Mouse (Mus musculus) intestine, embryonic 16.5 days (tissue): Measurements from ENCODE around the gene Cdk17. TPM values are rescaled to one million over a fixed set of nuclear protein-coding genes. Genes with fewer than 3 reads are reported as not detected.

ENCODE experiments used
- ATAC-seq: fragments of 200-750 bp; cut with Nextera tagmentation; 2 replicates; pipeline ENCODE4 v1.8.0; 2017; ENCODE audit warnings: moderate TSS enrichment, moderate library complexity
- H3K27ac ChIP-seq: fragments of 300-500 bp; sonication (generic); 2 replicates; pipeline ENCODE4 v1.5.1; 2014; ENCODE audit warnings: mild to moderate bottlenecking, low read length
- H3K27me3 ChIP-seq: fragments of 300-500 bp; sonication (generic); replicated peaks from 2 replicates; pipeline ENCODE4 v1.6.1; 2014; ENCODE audit warnings: low read length, control low read depth, mixed read lengths; ENCODE audit not compliant: control insufficient read depth, insufficient read depth
- H3K36me3 ChIP-seq: fragments of 300-500 bp; sonication (generic); 2 replicates; pipeline ENCODE4 v1.6.1; 2014; ENCODE audit warnings: low read length, control low read depth; ENCODE audit not compliant: control insufficient read depth, insufficient read depth
- H3K4me1 ChIP-seq: fragments of 300-500 bp; sonication (generic); 2 replicates; pipeline ENCODE4 v1.6.1; 2014; ENCODE audit warnings: low read length, control low read depth, mixed read lengths; ENCODE audit not compliant: control insufficient read depth, insufficient read depth
- H3K4me2 ChIP-seq: fragments of 300-500 bp; sonication (generic); 2 replicates; pipeline ENCODE4 v1.6.1; 2014; ENCODE audit warnings: low read depth, low read length, control low read depth
- H3K4me3 ChIP-seq: fragments of 300-500 bp; sonication (generic); 2 replicates; pipeline ENCODE4 v1.5.1; 2014; ENCODE audit warnings: mild to moderate bottlenecking, low read length
- H3K9ac ChIP-seq: fragments of 300-500 bp; sonication (generic); 2 replicates; pipeline ENCODE4 v1.6.1; 2014; ENCODE audit warnings: low read depth, low read length
- H3K9me3 ChIP-seq: fragments of 300-500 bp; sonication (generic); 2 replicates; pipeline ENCODE4 v1.6.1; 2016; ENCODE audit warnings: low read length, control low read depth; ENCODE audit not compliant: control insufficient read depth
- WGBS: fragments of 180-500 bp; shearing (Covaris S2); extraction: QIAGEN DNeasy Blood & Tissue Kit; methylation state at CpG from one replicate; pipeline ENCODE4 v1.1.7; 2014; 5-methylcytosine and 5-hydroxymethylcytosine counted together
- polyA plus RNA-seq: library from polyadenylated mRNA; unstranded; fragments of >200 nt; fragmentation: Nextera tagmentation; extraction: Ambion mirVana; gene quantifications from 2 replicates; pipeline ENCODE4 v1.2.1, GENCODE M21; 2015

The Cdk17 gene
- polyA plus RNA-seq, 1 experiment from 2014 or later = 8.3 TPM

GRCm38 (mm10) chr10:93270889-93271460, 110.3 kb downstream of the Cdk17 start:
- no peak for ATAC-seq
- Histone ChIP-seq H3K4me2 (no peak overlapping the region), H3K9ac (no peak overlapping the region), H3K27me3 (no peaks in the 10 kb centered on the region), H3K27ac (no peak overlapping the region), H3K4me1 (peaks cover 16% of the 10 kb centered on the region), H3K9me3 (no peaks in the 10 kb centered on the region), H3K4me3 (no peak overlapping the region), H3K36me3 (no peaks in the 10 kb centered on the region)
- 87% methylated on average over 6 of the region's 6 CpGs for WGBS

DNA sequence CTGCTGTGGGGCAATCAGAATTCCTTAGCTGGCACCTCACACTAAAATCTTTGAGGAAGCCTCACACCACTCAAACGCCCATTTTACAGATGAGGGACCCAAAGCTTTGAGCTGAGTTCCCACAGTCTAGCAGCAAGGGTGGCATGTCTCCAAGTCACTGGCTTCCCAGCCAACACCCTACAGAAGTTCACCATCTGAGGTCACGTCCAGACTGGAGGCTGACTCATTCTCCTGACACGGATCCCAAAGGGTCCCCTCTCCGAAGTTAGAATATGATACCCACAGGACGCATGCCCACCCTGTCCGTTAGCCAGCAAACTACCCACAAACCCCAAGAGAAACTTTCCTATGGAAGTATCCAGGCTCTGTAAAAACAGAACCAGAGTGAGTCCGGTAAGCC, 111.2 kb downstream of the Cdk17 start:
- no peak overlapping the region for H3K27ac ChIP-seq
- ATAC-seq = no peak
- 83% methylated on average over 7 of the region's 7 CpGs for WGBS

DNA sequence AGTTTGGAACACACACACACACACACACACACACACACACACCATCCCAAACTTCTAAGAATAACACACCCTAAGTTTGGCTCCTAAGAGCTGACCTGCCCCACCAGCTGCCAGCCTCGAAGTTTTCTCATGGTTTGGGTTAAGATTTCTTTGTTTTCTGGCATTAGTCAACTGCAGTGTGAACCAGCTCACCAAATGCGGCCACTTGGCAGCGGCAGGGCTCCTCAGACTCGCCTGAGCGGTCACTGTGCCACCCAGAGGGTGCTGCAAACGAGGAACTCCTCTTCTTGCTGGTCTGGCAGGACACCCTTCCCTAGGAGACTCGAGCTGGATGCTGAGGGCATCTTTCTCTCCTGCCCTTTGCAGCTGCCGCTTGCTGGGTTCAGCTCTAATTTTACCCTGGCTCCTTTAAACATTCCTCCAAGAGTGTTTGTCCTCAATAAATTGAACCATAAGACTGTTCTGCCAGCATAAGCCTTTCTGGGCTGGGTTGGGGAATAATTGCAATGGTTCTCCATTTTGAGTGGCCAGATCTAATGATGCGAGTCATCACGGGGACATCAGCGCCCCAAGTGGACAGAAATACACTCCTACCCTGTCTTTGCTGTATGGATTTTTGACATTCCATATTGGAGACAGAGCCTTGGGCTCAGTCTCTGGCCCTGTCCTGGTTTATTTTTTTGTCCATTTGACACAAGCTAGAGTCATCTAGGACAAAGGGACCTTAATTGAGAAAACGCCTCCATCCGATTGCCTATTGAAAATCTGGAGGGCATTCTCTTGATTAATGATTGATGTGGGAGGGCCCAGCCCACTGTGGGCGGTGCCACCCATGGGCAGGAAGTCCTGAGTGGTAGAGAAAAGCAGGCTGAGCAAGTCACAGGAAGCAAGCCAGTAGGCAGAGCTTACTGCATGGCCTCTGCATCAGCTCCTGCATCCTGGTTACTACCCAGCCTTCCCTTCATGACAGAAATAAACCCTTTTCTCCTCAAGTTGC, 112.6 kb downstream of the Cdk17 start:
- Histone ChIP-seq H3K27ac (no peak overlapping the region), H3K9me3 (no peaks in the 10 kb centered on the region), H3K4me1 (peaks cover 22% of the 10 kb centered on the region), H3K9ac (no peak overlapping the region), H3K4me3 (no peak overlapping the region), H3K4me2 (no peak overlapping the region), H3K36me3 (no peaks in the 10 kb centered on the region), H3K27me3 (no peaks in the 10 kb centered on the region)
- 80% methylated on average over 14 of the region's 14 CpGs for WGBS
- 0 out of 2 replicates have a peak, but pooled peaks have one; percentile 37 for ATAC-seq

More for the DNA sequence above, 111.2 kb downstream of the Cdk17 start:
- Histone ChIP-seq H3K27me3 (no peaks in the 10 kb centered on the region), H3K4me1 (peaks cover 20% of the 10 kb centered on the region), H3K9me3 (no peaks in the 10 kb centered on the region), H3K36me3 (no peaks in the 10 kb centered on the region), H3K9ac (no peak overlapping the region), H3K4me3 (no peak overlapping the region), H3K4me2 (no peak overlapping the region)

DNA sequence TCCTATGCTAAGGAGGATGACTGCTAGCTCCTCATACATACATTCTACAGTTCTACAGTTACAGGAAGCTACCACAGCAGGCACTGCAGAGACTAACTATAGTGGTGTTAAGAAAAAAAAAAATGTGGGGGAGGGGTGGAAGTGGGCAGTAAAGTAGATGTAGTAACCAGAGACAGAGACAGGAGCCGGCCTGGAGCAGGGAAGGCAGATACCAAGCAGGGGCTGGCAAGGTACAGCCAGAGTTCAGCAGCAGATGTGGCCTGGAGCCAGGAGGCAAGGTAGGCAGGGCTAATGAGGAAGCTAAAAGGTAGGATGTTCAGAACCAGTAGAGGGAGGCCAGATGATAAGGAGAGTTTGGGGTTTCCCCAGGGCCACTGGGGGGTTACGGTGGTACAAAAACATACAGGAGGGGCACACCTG, 113.6 kb downstream of the Cdk17 start:
- H3K4me2 ChIP-seq = no peak overlapping the region
- peaks cover 22% of the 10 kb centered on the region for H3K4me1 ChIP-seq
- H3K9ac ChIP-seq = no peak overlapping the region
- no peaks in the 10 kb centered on the region for H3K9me3 ChIP-seq
- H3K27ac ChIP-seq = no peak overlapping the region
- no peaks in the 10 kb centered on the region for H3K36me3 ChIP-seq
- no peaks in the 10 kb centered on the region for H3K27me3 ChIP-seq
- no peak for ATAC-seq
- 60% methylated on average over 2 of the region's 2 CpGs for WGBS
- H3K4me3 ChIP-seq = no peak overlapping the region

DNA sequence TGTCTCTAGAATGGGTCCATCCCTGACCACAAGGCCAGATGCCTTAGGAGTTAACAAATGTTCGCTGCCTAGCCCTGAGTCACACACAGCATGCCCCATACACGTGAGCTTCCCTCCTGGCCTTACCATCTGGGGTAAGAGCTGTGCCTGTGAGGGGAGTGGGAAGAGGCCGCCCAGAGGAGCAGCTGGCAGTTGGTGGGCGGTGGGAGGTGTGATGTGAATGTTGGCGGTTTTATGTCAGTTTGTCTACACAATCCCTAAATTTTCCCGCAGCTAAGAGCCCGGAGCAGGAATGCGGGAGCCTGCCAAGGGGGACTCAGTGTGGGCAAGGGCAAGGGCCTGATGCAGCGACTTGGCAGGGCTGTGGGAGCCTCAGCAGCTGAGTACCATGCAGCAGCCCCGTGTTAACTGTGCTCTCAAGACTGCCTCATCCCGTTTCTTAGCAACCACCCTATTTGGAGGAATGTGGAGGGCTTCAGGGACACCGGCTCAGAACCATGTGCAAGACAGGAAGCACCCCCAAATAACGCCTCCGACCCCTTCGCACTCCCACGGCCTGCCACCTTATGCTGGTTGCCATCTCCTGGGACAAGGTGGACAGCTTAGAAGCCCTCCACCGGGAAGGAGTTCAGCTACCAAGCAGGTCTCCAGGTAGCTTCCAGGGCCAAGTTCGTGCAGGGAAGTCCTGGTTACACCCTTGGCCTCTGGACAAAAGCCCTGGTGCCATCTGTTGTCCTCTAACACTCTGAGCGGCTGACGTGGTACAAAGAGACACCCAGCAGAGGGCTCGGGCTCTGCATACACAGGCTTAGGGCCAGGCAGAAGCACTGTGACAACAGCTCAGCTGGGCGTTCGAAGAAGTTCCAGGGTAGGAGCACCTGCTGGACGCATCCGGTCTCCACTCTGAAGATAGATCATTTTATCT, 114.8 kb downstream of the Cdk17 start:
- H3K4me1 ChIP-seq = peaks cover 16% of the 10 kb centered on the region
- H3K4me3 ChIP-seq = peak overlapping the region; percentile 43
- peak overlapping the region; percentile 27; the same call in 1 of the 2 replicates for H3K27ac ChIP-seq
- H3K4me2 ChIP-seq = peak overlapping the region; percentile 46; the same call in 1 of the 2 replicates
- 0 out of 2 replicates have a peak overlapping the region, but pooled peaks have one; percentile 31 for H3K9ac ChIP-seq
- 44% methylated on average over 25 of the region's 25 CpGs for WGBS
- no peaks in the 10 kb centered on the region for H3K27me3 ChIP-seq
- ATAC-seq = peak; percentile 63
- no peaks in the 10 kb centered on the region for H3K36me3 ChIP-seq
- H3K9me3 ChIP-seq = no peaks in the 10 kb centered on the region

- Histone ChIP-seq H3K4me3 (peak overlapping the region; percentile 43), H3K9me3 (no peaks in the 10 kb centered on the region), H3K4me1 (peaks cover 16% of the 10 kb centered on the region), H3K4me2 (peak overlapping the region; percentile 46), H3K36me3 (no peaks in the 10 kb centered on the region), H3K9ac (peak overlapping the region; percentile 51), H3K27ac (no peak overlapping the region; the same call in 1 of the 2 replicates), H3K27me3 (no peaks in the 10 kb centered on the region)
- 12% methylated on average over 16 of the region's 16 CpGs for WGBS
- ATAC-seq = peak; percentile 75
Observed at GRCm38 (mm10) chr10:93276349-93276763, 115.7 kb downstream of the Cdk17 start.

DNA sequence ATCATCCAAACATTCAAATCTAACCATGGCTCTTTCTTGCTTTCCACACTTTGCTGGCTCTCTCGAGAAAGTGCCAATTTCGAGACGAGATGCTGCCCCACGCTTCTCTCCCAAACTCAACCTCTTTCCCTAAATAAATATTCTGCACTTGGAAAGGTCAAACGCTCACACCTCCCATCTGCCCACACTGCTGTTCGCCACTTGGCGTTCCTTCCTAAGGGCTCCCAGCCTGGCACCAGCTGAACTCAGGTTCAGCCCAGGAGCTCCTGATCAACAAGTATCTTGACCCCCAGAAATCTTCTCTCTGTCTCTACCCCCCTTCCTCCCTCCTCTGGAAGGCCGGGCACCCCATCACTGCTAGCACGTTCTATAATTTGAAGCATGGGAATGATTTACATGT, 116.2 kb downstream of the Cdk17 start:
- H3K27me3 ChIP-seq = no peaks in the 10 kb centered on the region
- no peaks in the 10 kb centered on the region for H3K9me3 ChIP-seq
- H3K36me3 ChIP-seq = no peaks in the 10 kb centered on the region
- peak overlapping the region; percentile 46; the same call in 1 of the 2 replicates for H3K4me2 ChIP-seq
- H3K27ac ChIP-seq = no peak overlapping the region
- H3K9ac ChIP-seq = peak overlapping the region; percentile 51
- H3K4me1 ChIP-seq = peaks cover 16% of the 10 kb centered on the region
- ATAC-seq = no peak
- 0 out of 2 replicates have a peak overlapping the region, but pooled peaks have one; percentile 43 for H3K4me3 ChIP-seq
- WGBS = 50% methylated on average over 9 of the region's 9 CpGs

DNA sequence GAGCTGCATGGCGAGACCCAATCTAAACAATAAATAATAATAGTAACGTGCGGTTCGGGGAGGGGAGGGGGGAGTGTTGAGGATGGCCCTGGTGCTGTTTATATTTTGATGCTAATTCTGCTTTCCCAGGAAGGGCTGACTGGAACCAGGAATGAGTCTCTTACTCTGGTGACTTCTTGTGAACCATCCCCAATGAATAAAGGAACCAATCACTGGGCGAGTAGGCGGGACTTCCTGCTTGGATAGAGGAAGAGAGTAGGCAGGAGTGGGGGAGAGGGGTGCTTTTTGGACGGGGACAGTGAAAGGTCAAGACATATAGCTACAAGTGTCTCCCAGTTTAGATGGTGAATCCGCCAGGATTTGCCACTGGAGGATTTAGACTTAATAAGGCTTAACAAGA, 117.7 kb downstream of the Cdk17 start:
- peaks cover 11% of the 10 kb centered on the region for H3K4me1 ChIP-seq
- no peak for ATAC-seq
- 82% methylated on average over 8 of the region's 8 CpGs for whole genome bisulfite sequencing

More for the DNA sequence above, 117.7 kb downstream of the Cdk17 start:
- H3K27me3 ChIP-seq = no peaks in the 10 kb centered on the region
- H3K27ac ChIP-seq = no peak overlapping the region
- H3K9me3 ChIP-seq = no peaks in the 10 kb centered on the region
- H3K36me3 ChIP-seq = no peaks in the 10 kb centered on the region
- no peak overlapping the region for H3K9ac ChIP-seq
- H3K4me3 ChIP-seq = no peak overlapping the region
- no peak overlapping the region for H3K4me2 ChIP-seq
